ENCODE assay signal across 19 mouse cellular contexts in genomic region chr14:117490469-117490868, GRCm38 (mm10).
A peak's percentile ranks its signal among the peaks of the same experiment; 100 is the strongest.
DNase-seq lines count a peak whose midpoint lies in the region; ATAC-seq and TF ChIP-seq lines count a peak whose summit lies in the region.
"Had no signal": no experiment of that assay in that cellular context is flagged by ENCODE, and none has a peak within 500 bp of the region (broad histone marks: within the 10 kb centered on the region; RNA-seq: fewer than 3 reads in every experiment).

No protein-coding gene starts in this region.

- no peak overlapping the region for H3K9ac ChIP-seq in forebrain, embryonic 13.5 days
- H3K9ac ChIP-seq in intestine, postnatal 0 days (ENCODE audit: low read depth, low read length): no peak overlapping the region
- H3K9ac ChIP-seq in intestine, embryonic 15.5 days: no peak overlapping the region
- no peak overlapping the region for H3K9ac ChIP-seq in neural tube, embryonic 14.5 days (replicated peaks; ENCODE audit: low read depth, low read length)
- no peak overlapping the region for H3K9ac ChIP-seq in midbrain, embryonic 15.5 days
- H3K9ac ChIP-seq: liver, embryonic 15.5 days had no signal

- no peak overlapping the region for H3K4me3 ChIP-seq in forebrain, embryonic 13.5 days
- H3K4me3 ChIP-seq in forebrain, embryonic 10.5 days: no peak overlapping the region
- no peak overlapping the region for H3K4me3 ChIP-seq in intestine, postnatal 0 days (ENCODE audit: low read depth, low read length)
- H3K4me3 ChIP-seq in intestine, embryonic 15.5 days (replicated peaks): no peak overlapping the region
- H3K4me3 ChIP-seq in neural tube, embryonic 14.5 days (ENCODE audit: low read depth, low read length): no peak overlapping the region
- H3K4me3 ChIP-seq in midbrain, embryonic 15.5 days: no peak overlapping the region
- H3K4me3 ChIP-seq: liver, embryonic 15.5 days; megakaryocyte, embryonic 14.5 days had no signal

- peaks cover 5% of the 10 kb centered on the region; the same call in 1 of the 2 replicates for H3K4me1 ChIP-seq in forebrain, embryonic 13.5 days
- H3K4me1 ChIP-seq in forebrain, embryonic 10.5 days: peaks cover 15% of the 10 kb centered on the region
- no peaks in the 10 kb centered on the region for H3K4me1 ChIP-seq in intestine, postnatal 0 days (replicated peaks; ENCODE audit: control insufficient read depth, insufficient read depth, low read length)
- no peaks in the 10 kb centered on the region for H3K4me1 ChIP-seq in intestine, embryonic 15.5 days (replicated peaks)
- peaks cover 3% of the 10 kb centered on the region; the same call in 1 of the 2 replicates for H3K4me1 ChIP-seq in neural tube, embryonic 14.5 days (ENCODE audit: control insufficient read depth, insufficient read depth, low read length)
- peaks cover 3% of the 10 kb centered on the region; the same call in 1 of the 2 replicates for H3K4me1 ChIP-seq in midbrain, embryonic 15.5 days
- H3K4me1 ChIP-seq: liver, embryonic 15.5 days; megakaryocyte, embryonic 14.5 days had no signal

- no peaks in the 10 kb centered on the region for H3K9me3 ChIP-seq in forebrain, embryonic 13.5 days (replicated peaks)
- H3K9me3 ChIP-seq in forebrain, embryonic 10.5 days: no peaks in the 10 kb centered on the region
- no peaks in the 10 kb centered on the region for H3K9me3 ChIP-seq in intestine, postnatal 0 days (ENCODE audit: control insufficient read depth)
- H3K9me3 ChIP-seq in intestine, embryonic 15.5 days: no peaks in the 10 kb centered on the region
- H3K9me3 ChIP-seq in neural tube, embryonic 14.5 days (ENCODE audit: control insufficient read depth, low read length): no peaks in the 10 kb centered on the region
- H3K9me3 ChIP-seq in midbrain, embryonic 15.5 days: no peaks in the 10 kb centered on the region
- H3K9me3 ChIP-seq: liver, embryonic 15.5 days had no signal

- no peak for DNase-seq in forebrain, embryonic 10.5 days (ENCODE audit: extremely low spot score, low spot score)
- no peak for DNase-seq in neural tube, embryonic 10.5 days (ENCODE audit: extremely low spot score, low spot score)
- no peak for DNase-seq in adrenal gland, postnatal 10 days
- DNase-seq: adrenal gland, adult 8-10 months; B cell, adult 2 months; cerebellum, adult 11 months; gastrocnemius, postnatal 14 days; heart, adult 18-20 months; heart, postnatal 4 days; right cerebral cortex, postnatal 4 days; thymus, postnatal 14 days had no signal

- no peak overlapping the region for H3K27ac ChIP-seq in forebrain, embryonic 13.5 days
- no peak overlapping the region for H3K27ac ChIP-seq in forebrain, embryonic 10.5 days
- H3K27ac ChIP-seq in intestine, postnatal 0 days (ENCODE audit: low read depth, low read length): no peak overlapping the region
- H3K27ac ChIP-seq in intestine, embryonic 15.5 days: no peak overlapping the region
- no peak overlapping the region for H3K27ac ChIP-seq in neural tube, embryonic 14.5 days (ENCODE audit: low read depth, low read length)
- H3K27ac ChIP-seq in midbrain, embryonic 15.5 days: no peak overlapping the region
- H3K27ac ChIP-seq: liver, embryonic 15.5 days had no signal

- H3K27me3 ChIP-seq in forebrain, embryonic 13.5 days: no peaks in the 10 kb centered on the region
- H3K27me3 ChIP-seq in forebrain, embryonic 10.5 days (ENCODE audit: poor library complexity, severe bottlenecking): no peaks in the 10 kb centered on the region
- no peaks in the 10 kb centered on the region for H3K27me3 ChIP-seq in intestine, postnatal 0 days (replicated peaks; ENCODE audit: control insufficient read depth, insufficient read depth, low read length)
- no peaks in the 10 kb centered on the region for H3K27me3 ChIP-seq in intestine, embryonic 15.5 days (replicated peaks)
- no peaks in the 10 kb centered on the region for H3K27me3 ChIP-seq in neural tube, embryonic 14.5 days (ENCODE audit: control insufficient read depth, insufficient read depth, low read length)
- no peaks in the 10 kb centered on the region for H3K27me3 ChIP-seq in midbrain, embryonic 15.5 days (replicated peaks)
- H3K27me3 ChIP-seq: liver, embryonic 15.5 days; megakaryocyte, embryonic 14.5 days had no signal

- TF ChIP-seq CTCF in intestine, postnatal 0 days (IDR thresholded peaks at IDR 0.05; ENCODE audit: low read depth): peak; percentile 31

- H3K4me2 ChIP-seq in forebrain, embryonic 13.5 days: no peak overlapping the region
- no peak overlapping the region for H3K4me2 ChIP-seq in intestine, postnatal 0 days (replicated peaks; ENCODE audit: low read depth)
- no peak overlapping the region for H3K4me2 ChIP-seq in intestine, embryonic 15.5 days (replicated peaks)
- no peak overlapping the region for H3K4me2 ChIP-seq in neural tube, embryonic 14.5 days (ENCODE audit: low read depth, low read length)
- H3K4me2 ChIP-seq in midbrain, embryonic 15.5 days: no peak overlapping the region
- H3K4me2 ChIP-seq: liver, embryonic 15.5 days had no signal

- peak; percentile 27 for ATAC-seq in forebrain, embryonic 13.5 days
- no peak for ATAC-seq in intestine, postnatal 0 days
- ATAC-seq in intestine, embryonic 15.5 days: no peak
- ATAC-seq in neural tube, embryonic 14.5 days (ENCODE audit: low read depth): peak; percentile 34
- no peak for ATAC-seq in midbrain, embryonic 15.5 days (replicated peaks)
- ATAC-seq: midbrain, embryonic 16.5 days had no signal

- no peaks in the 10 kb centered on the region for H3K36me3 ChIP-seq in forebrain, embryonic 13.5 days (ENCODE audit: poor library complexity, severe bottlenecking)
- no peaks in the 10 kb centered on the region for H3K36me3 ChIP-seq in forebrain, embryonic 10.5 days (replicated peaks)
- H3K36me3 ChIP-seq in intestine, postnatal 0 days (ENCODE audit: control insufficient read depth, insufficient read depth): no peaks in the 10 kb centered on the region
- no peaks in the 10 kb centered on the region for H3K36me3 ChIP-seq in intestine, embryonic 15.5 days
- H3K36me3 ChIP-seq in neural tube, embryonic 14.5 days (ENCODE audit: control insufficient read depth, insufficient read depth, low read length): no peaks in the 10 kb centered on the region
- no peaks in the 10 kb centered on the region for H3K36me3 ChIP-seq in midbrain, embryonic 15.5 days (replicated peaks)
- H3K36me3 ChIP-seq: liver, embryonic 15.5 days had no signal

- WGBS in forebrain, embryonic 13.5 days: 72% methylated on average over 5 of the region's 5 CpGs
- WGBS in forebrain, embryonic 10.5 days: 74% methylated on average over 5 of the region's 5 CpGs
- WGBS in intestine, postnatal 0 days: 67% methylated on average over 5 of the region's 5 CpGs
- 68% methylated on average over 5 of the region's 5 CpGs for WGBS in intestine, embryonic 15.5 days
- 73% methylated on average over 5 of the region's 5 CpGs for WGBS in neural tube, embryonic 14.5 days
- 68% methylated on average over 5 of the region's 5 CpGs for WGBS in midbrain, embryonic 15.5 days

Comparison
In these comparisons a context has a peak if more than half of its experiments do, and no peak if none do; other contexts are left out.
1. ATAC-seq: peak in forebrain, embryonic 13.5 days (single experiment) and neural tube, embryonic 14.5 days (single experiment); none in intestine, postnatal 0 days (single experiment), intestine, embryonic 15.5 days (single experiment) and midbrain, embryonic 15.5 days (single experiment).